Mouse (Mus musculus): ENCODE measurements around the gene Ldb1. TPM values are rescaled to one million over a fixed set of nuclear protein-coding genes. Genes with fewer than 3 reads are reported as not detected.

Ldb1 gene
- total RNA-seq, 2 experiments from 2014 or later = 104 to 105 TPM

DNA sequence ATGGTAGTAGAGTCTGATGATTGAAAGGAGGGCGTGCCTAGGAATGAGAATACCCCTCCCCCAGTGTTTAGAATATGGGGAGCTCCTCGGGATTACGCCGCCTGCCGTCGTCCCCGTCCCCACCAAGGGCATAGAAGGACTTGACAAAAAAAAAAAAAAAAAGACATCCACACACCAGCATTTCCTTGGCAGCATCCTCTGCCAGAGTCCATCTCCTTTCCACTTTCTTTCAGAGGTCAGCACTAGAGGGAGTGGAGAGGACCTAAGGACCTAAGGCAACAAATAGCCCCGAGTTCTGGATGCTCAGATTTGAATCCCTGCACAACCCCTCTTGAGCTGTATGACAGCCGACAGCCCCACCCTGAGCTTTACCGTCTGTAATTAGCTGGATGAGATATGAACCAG lies 1.6 kb upstream of the Ldb1 start:
- DNase-seq (ENCODE audit: low spot score in 2 of 2) = no peak
- intact Hi-C loops (cut with DNase I) = no loop called here

DNA sequence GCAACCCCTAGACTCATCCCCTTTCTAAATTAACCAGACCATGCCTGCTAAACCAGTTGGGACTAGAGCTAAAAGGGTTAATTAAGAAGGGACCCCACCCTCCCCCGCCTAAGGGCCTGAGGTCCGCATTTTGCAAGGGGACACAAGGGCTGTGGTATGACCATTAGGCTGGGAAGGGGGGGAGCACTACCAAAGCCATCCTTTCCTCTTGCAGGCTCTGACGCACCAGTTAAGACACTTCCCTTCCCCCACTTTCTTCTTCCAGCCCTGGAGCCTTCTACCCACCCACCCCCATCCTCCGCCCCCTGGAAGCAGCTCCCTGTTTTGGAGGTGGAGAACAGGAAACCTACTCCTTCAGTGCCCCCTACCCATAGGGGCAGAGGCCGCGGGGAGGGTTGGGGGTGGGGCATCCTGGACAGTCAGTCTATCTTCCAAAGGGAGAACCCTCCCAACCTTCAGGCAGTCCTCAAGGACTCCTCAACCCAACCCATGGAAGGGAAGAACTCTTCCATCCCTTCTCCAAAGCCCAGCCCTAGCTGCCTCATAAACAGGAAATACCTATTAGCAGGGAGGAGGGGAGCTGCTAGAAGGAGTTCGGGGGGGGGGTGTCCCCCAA lies 790 bp upstream of the Ldb1 start:
- intact Hi-C loops (cut with DNase I) = no loop called here
- peak in 1 of 2 experiments; percentile 74 for DNase-seq (ENCODE audit: low spot score in 2 of 2)

- peak in 1 of 2 experiments; percentile 48 for DNase-seq (ENCODE audit: low spot score in 2 of 2)
- intact Hi-C loops (cut with DNase I) = no loop called here
Measured at GRCm38 (mm10) chr19:46044271-46044992, 582 bp downstream of the Ldb1 start, which contains the start of gene Pprc1. TSS of gene Pprc1 (plus strand) at chr19:46044886.

DNA sequence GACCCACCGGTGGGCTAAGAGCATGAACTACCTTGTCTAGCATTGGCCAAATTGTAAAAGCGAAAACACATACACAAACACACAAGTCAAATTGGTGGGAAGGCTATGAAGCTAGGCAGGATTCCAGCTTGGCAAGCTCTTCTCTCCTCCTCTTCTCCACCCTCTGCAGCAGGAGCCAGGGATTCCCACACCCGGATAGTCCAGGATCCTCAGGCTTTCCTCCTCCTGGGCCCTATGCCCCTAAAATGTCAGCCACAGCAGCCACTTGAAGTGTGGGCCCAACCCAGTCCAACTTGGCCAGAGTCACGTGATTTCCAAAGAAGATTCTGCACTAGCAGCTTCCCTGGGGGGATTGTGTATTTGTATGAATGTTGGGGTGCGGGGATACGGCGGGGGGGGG lies 1.6 kb downstream of the Ldb1 start:
- intact Hi-C loops (cut with DNase I) = no loop called here
- no peak for DNase-seq (ENCODE audit: low spot score in 2 of 2)

DNA sequence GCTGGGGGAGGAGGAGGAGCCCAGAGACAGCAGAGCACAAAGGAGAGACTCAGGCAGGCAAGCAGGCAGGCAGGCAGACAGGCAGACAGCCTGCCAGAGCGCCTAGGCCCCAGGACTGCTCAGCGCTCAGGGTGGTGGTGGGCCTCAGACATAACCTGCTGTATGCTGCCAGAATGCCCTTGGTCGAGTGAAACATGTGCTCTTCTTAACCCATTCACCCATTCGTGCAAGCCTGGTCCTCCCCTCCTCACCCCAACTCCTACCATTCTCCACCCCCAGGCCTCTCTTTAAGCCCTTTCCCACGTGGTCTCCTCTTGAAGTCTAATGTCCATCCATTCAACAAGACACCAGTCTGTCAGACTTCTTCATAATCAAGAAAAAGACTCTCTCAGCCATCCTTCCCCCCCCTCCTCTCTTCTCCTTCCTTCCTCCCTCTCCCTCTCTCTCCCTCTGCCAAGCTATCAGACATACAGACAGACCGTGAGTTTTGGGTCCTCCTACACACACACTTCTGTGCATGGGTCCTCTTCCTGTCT lies 2.5 kb downstream of the Ldb1 start:
- DNase-seq (ENCODE audit: low spot score in 2 of 2) = peak; percentile 69 to 79
- intact Hi-C loops (cut with DNase I) = no loop called here

DNA sequence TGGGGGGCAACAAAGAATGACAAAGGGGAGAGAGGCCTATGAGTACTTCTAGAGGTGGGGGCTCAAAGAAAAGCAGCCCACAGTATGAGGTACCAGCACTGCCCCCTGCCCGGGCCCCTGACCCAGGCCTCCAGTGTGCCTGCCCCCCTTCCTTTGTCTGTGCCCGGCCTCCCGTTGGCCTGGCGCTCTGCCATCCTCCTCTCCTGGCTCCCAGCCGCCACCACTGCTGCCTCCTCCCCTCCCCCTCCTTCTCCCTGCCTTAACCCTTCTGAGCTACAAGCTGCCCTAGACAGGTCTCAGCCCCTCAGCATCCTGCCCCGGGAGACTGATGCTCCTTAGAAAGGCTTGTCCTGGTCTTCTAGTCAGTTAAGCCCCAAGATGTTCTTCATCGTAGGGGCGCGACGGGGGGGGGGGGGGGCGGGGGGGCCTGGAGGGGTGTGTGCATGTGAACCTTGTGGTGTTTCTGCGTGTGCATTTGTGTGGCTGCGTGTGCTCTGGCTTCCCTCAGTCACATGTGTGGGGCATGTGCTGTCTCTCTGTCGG lies 3.0 kb downstream of the Ldb1 start:
- intact Hi-C loops (cut with DNase I) = no loop called here
- DNase-seq (ENCODE audit: low spot score in 2 of 2) = peak; percentile 75 to 76

DNA sequence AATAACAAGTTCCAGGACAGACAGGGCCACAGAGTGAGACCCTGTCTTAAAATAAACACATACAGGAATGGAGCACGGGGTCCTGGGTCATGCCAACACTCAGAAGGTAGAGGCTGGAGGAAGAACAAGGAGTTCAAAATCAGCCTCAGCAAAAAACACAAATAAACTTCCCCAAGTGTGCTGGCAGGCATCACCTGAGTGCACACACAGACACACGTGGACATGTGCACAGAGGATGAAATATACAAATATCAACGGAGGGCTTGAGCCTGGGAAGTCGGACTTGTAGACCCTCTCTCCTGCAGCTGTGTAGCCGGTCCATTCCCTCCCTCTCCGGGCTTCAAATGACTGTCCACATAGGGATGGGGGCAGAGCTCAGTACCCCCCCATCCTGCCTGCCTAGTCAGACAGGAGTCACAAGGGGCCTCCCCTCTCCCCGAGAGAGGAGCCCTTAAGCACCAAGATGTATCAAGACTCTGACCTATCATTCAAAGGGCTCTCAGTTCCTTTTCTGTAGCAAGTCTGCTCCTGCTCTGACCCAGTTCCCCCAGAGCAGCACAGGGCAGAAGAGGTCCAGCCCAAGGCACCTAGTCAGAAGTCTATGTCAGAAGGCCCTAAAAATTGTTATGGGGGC lies 3.6 kb downstream of the Ldb1 start:
- DNase-seq (ENCODE audit: low spot score in 2 of 2) = no peak
- intact Hi-C loops (cut with DNase I) = no loop called here

DNA sequence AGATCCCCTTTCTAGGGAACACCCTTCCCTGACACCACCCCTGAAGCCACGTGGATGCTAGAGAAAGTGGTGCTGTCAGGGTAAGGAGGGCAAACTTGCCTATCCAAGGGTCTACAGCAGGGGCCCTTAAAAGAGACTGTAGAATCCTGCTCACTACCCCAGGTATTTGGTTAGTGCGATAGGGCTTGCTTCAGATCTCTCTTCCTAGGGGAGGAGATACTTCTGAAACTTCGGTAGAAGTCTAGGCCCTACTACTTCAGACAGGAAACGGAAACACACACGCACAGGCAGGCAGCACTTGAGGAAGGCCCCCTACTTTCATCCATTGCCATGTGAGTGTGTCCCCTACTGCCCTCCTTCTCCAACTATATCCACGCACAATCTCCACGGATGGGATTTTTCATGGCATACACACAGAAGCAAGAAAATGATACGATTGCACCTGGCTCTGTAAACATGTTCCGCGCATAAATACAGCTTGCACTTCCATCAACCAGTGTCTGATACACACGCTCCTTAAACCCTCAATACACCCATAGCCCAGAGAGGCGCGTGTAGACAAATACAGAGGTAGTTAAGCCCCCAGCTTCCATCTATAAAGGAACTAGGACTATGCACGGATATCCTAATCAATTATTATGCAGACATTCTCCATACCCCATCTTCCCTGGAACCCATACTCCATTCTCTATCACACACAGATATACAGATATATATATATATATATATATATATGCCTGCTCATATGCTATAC lies 4.7 kb downstream of the Ldb1 start:
- intact Hi-C loops (cut with DNase I) = no loop called here
- DNase-seq (ENCODE audit: low spot score in 2 of 2) = no peak

GRCm38 (mm10) chr19:46039478-46039877 lies 5.5 kb downstream of the Ldb1 start:
- peak; percentile 83 to 84 for DNase-seq (ENCODE audit: low spot score in 2 of 2)

GRCm38 (mm10) chr19:46038851-46039260 lies 6.2 kb downstream of the Ldb1 start:
- intact Hi-C loops (cut with DNase I) = no loop called here
- DNase-seq (ENCODE audit: low spot score in 2 of 2) = no peak

More at GRCm38 (mm10) chr19:46039478-46039877, 5.5 kb downstream of the Ldb1 start:
- intact Hi-C loops (cut with DNase I) = no loop called here

- no peak for DNase-seq (ENCODE audit: low spot score in 2 of 2)
- intact Hi-C loops (cut with DNase I) = no loop called here
Measured at GRCm38 (mm10) chr19:46037925-46038850, 6.8 kb downstream of the Ldb1 start.

DNA sequence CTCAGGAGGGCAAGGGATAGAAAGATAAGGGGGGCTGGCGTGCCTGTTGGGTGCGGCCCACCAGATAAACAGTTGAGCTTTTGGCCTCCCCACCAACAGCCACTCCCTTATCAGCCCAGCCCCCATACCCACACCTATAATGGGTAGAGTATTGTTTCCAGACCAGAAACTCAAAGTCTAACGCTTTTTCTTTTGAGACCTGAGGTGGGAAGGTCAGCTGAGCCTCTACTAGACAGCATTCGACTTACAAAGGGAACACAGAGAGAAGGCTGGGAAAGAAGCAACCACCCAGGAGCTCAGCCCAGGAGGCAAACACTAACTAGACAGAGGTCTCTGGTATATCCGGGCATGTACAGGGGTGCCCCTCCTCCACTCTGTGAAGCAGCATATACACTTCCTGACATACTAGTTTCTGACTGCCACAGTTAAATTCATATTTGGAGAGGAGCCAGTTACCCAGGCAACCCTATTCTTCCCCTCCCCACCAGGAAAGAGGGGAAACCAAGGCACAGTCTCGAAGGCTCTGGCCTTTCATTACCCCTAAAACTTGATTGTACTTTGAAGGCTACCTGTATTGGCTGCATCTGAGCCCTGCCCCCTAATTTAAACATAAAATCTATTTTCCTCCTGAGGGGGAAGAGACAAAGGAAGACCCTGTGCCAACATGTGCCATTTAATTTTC lies 7.6 kb downstream of the Ldb1 start:
- intact Hi-C loops (cut with DNase I) = no loop called here
- no peak for DNase-seq (ENCODE audit: low spot score in 2 of 2)

DNA sequence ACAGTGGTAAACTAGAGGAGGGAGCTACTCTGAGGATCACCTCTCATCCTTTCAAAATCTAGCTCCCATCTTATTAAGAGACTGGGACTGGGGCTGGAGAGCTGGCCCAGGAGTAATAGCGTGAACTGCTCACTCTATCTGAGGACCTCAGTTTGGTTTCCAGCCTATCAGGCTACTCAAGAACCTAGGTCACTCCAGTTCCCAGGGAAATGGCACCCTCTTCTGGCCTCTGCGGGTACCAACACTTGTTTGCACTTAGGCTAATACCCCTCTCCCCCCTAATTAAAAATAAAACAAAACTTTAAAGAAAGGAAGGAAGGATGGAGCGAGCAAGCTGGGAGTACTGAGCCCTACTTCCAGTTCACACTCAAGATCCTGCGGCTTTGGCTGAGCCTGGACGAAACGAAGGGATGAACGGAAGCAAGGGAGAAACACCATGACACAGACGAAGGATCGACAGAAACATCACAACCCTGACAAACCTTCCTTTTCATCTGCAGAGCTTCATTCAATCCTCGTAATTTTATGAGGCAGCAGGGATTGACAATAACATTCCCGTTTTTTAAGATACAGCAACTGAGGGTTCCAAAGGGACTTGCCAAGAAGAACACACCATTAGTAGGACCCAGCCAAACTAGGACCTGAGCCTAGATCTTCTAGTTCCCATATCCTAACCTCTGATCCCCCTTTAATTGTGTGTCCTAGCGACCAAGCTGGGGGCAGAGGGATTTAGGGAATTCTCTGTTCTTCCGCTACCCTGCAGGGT lies 8.4 kb downstream of the Ldb1 start:
- no peak for DNase-seq (ENCODE audit: low spot score in 2 of 2)
- intact Hi-C loops (cut with DNase I) = no loop called here

GRCm38 (mm10) chr19:46035971-46036370 lies 9.0 kb downstream of the Ldb1 start:
- intact Hi-C loops (cut with DNase I) = no loop called here

DNA sequence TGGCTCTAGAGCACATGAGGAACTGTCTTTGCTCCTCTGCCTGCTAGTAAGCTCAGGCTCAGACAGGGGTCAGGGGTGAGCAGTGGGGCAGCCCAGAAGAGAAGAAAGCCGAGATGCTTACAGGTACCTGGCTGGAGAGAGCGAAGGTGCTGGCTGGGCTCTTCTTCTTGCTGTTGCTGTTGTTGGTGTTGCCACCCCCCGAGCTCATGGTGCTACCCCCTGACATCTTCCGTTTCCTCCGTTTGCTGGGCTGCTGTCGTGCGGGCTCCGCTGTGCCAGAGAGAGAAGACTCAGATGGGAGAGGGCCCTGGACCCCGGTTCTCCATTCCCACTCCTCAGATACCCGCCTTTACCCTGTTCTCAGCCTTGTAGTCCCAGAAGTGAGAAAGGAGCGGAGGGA lies 11.1 kb downstream of the Ldb1 start:
- intact Hi-C loops (cut with DNase I) = no loop called here
- DNase-seq (ENCODE audit: low spot score in 2 of 2) = no peak

More at GRCm38 (mm10) chr19:46035971-46036370, 9.0 kb downstream of the Ldb1 start:
- DNase-seq (ENCODE audit: low spot score in 2 of 2) = no peak

DNA sequence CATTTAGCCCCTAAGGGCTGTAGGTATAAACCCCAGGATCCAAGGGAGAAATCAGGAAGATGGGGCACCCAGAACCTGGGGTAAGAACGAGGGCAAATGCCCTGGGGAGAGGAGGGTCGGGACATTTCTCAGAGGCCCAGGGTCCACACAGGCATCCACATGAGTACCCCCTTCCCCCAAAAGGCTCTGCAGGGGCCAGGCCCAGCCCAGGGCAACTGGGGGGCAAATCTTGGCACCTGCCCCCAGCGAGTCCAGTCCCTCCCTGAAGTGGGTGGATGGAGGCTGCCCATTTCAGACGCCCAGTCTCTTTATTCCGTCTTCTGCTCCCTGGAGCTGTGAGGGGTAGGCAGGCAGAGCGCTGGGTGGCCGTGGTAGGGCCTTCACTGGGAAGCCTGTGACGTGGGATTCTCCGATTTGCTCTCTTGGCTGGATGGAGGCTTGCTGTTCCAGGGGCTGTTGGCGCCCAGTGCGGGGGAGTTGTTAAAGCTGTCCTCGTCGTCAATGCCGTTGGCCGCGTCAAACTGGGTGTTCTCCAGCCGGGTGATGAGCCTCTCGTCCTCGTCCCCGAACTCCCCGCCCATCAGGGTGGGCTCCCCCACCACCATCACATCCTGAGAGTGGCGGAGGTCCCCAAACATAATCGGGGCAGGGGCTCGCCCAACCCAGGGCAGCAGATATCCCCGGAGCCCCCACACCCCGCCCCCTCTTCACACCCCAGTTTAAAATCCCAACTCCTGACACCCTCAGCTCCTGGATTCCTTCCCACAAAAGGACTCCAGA lies 12.1 kb downstream of the Ldb1 start:
- intact Hi-C loops (cut with DNase I) = no loop called here
- DNase-seq (ENCODE audit: low spot score in 2 of 2) = peak in 1 of 2 experiments; percentile 77
